ENCODE assay signal across 8 mouse cellular contexts in the genomic region with DNA sequence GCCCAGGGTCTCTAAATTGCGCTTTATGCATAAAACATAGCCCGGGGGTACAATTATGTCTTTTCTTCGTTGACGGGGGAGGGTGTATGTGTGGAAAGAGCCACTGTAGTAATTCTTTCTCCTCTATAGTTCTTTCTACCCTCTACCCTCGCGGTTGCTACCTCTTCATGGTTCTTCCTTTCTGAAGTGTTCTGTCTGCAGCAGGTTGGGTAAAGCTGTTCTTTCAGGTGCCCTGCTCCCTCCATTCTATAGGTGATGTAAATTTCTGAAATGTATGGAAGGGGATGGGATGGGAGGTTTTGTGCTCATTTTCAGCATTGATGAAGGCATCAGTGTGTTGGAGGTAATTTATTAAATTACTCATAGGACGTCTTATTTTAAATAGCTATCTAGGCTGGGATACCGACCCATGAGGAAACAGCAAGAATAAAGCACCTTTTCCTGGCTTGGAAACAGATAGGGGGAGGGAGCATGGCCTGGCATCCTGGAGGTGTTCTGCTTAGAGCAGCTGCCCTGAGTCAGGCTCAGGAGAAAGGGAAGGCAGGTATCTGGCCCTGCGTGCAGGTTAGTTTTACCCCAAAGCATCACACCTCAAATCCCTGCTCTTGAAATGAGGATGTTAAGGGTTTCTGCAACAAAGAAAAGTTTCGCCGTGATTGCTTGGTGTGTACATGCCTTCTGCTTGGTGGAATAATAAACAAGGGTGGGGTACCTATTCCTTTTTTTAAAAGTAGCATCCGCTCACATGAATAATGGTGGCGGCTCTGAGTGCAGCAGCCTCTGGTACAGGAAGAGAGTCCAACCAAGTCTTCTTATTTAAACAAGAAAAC. TPM values are rescaled to one million over a fixed set of nuclear protein-coding genes. Genes with fewer than 3 reads are reported as not detected.
A peak's percentile ranks its signal among the peaks of the same experiment; 100 is the strongest.
DNase-seq lines count a peak whose midpoint lies in the region; ATAC-seq and TF ChIP-seq lines count a peak whose summit lies in the region.

No protein-coding gene starts in this region.

- TF ChIP-seq CTCF in embryonic fibroblast, embryonic 13.5 days (IDR thresholded peaks at IDR 0.05; ENCODE audit: borderline replicate concordance, insufficient read depth, low read length): no peak

- WGBS in kidney, embryonic 14.5 days: 14% methylated on average over 13 of the region's 13 CpGs
- WGBS in intestine, embryonic 16.5 days: 9% methylated on average over 13 of the region's 13 CpGs

- H3K4me3 ChIP-seq in kidney, embryonic 14.5 days (ENCODE audit: low read length): peak overlapping the region; percentile 64
- peak overlapping the region; percentile 21 for H3K4me3 ChIP-seq in embryonic fibroblast, embryonic 13.5 days (ENCODE audit: insufficient read depth, low read length)
- H3K4me3 ChIP-seq in intestine, embryonic 16.5 days (ENCODE audit: low read length): peak overlapping the region; percentile 50
- H3K4me3 ChIP-seq in myocyte: peak overlapping the region; percentile 60

- peaks cover 2% of the 10 kb centered on the region; the same call in 1 of the 2 replicates for H3K36me3 ChIP-seq in kidney, embryonic 14.5 days (ENCODE audit: control insufficient read depth, insufficient read depth, low read length)
- no peaks in the 10 kb centered on the region; the same call in 1 of the 2 replicates for H3K36me3 ChIP-seq in intestine, embryonic 16.5 days (ENCODE audit: control insufficient read depth, insufficient read depth, low read length)
- no peaks in the 10 kb centered on the region for H3K36me3 ChIP-seq in myocyte (ENCODE audit: control insufficient read depth, insufficient read depth)

- ATAC-seq in kidney, embryonic 14.5 days (ENCODE audit: low FRiP score, low TSS enrichment): no peak
- no peak for ATAC-seq in intestine, embryonic 16.5 days
- no peak for ATAC-seq in CD4-positive, CD25-positive, alpha-beta regulatory T cell, adult 4 months

- no peak overlapping the region for H3ac ChIP-seq in myocyte (ENCODE audit: control insufficient read depth, insufficient read length)

- H3K4me2 ChIP-seq in kidney, embryonic 14.5 days (replicated peaks; ENCODE audit: low read depth, low read length): peak overlapping the region; percentile 63
- H3K4me2 ChIP-seq in intestine, embryonic 16.5 days (ENCODE audit: low read depth, low read length): peak overlapping the region; percentile 66
- H3K4me2 ChIP-seq in myocyte (ENCODE audit: low read depth): peak overlapping the region; percentile 72

- TF ChIP-seq POLR2A in embryonic fibroblast, embryonic 13.5 days (IDR thresholded peaks at IDR 0.05; ENCODE audit: low read depth, low read length): no peak
- no peak for TF ChIP-seq POLR2A in myocyte (IDR thresholded peaks at IDR 0.05; ENCODE audit: insufficient read length, low read depth)

- no peak overlapping the region for H3K27ac ChIP-seq in kidney, embryonic 14.5 days (ENCODE audit: low read depth, low read length)
- no peak overlapping the region for H3K27ac ChIP-seq in embryonic fibroblast, embryonic 13.5 days (ENCODE audit: insufficient read depth, low read length)
- no peak overlapping the region for H3K27ac ChIP-seq in intestine, embryonic 16.5 days (ENCODE audit: low read length)

- peaks cover 4% of the 10 kb centered on the region for H3K27me3 ChIP-seq in kidney, embryonic 14.5 days (ENCODE audit: control insufficient read depth, insufficient read depth, low read length)
- no peaks in the 10 kb centered on the region for H3K27me3 ChIP-seq in intestine, embryonic 16.5 days (replicated peaks; ENCODE audit: control insufficient read depth, insufficient read depth, low read length)
- no peaks in the 10 kb centered on the region for H3K27me3 ChIP-seq in myocyte (ENCODE audit: control insufficient read depth, insufficient read depth, insufficient read length)

- H3K9ac ChIP-seq in kidney, embryonic 14.5 days (ENCODE audit: low read depth, low read length): peak overlapping the region; percentile 34; the same call in 1 of the 2 replicates
- H3K9ac ChIP-seq in intestine, embryonic 16.5 days (ENCODE audit: low read depth, low read length): peak overlapping the region; percentile 55

- peaks cover 19% of the 10 kb centered on the region for H3K4me1 ChIP-seq in kidney, embryonic 14.5 days (ENCODE audit: control insufficient read depth, insufficient read depth, low read length)
- peaks cover 5% of the 10 kb centered on the region; the same call in 1 of the 2 replicates for H3K4me1 ChIP-seq in embryonic fibroblast, embryonic 13.5 days (ENCODE audit: control insufficient read depth, insufficient read depth, low read length)
- H3K4me1 ChIP-seq in intestine, embryonic 16.5 days (ENCODE audit: control insufficient read depth, insufficient read depth, low read length): peaks cover 22% of the 10 kb centered on the region

- no peaks in the 10 kb centered on the region for H3K79me2 ChIP-seq in myocyte (ENCODE audit: control insufficient read depth, insufficient read depth)

- no peak for DNase-seq in kidney, adult 11 months
- DNase-seq in urinary bladder, postnatal 36 days (ENCODE audit: low spot score in 2 of 2): no peak
- no peak for DNase-seq in thymus, postnatal 0 days (ENCODE audit: low spot score)

- H3K9me3 ChIP-seq in kidney, embryonic 14.5 days (ENCODE audit: control insufficient read depth, low read length): no peaks in the 10 kb centered on the region
- H3K9me3 ChIP-seq in intestine, embryonic 16.5 days (ENCODE audit: control insufficient read depth, low read length): no peaks in the 10 kb centered on the region

TF ChIP-seq in myocyte, 11 proteins besides CTCF, POLR2A, EP300 and RAD21:
- TF ChIP-seq POLR2AphosphoS2 (IDR thresholded peaks at IDR 0.05; ENCODE audit: insufficient read length, low read depth) (no peak), MYOD1 (IDR thresholded peaks at IDR 0.05; ENCODE audit: control insufficient read depth in 1 of 3, insufficient read length in 2 of 3, low read depth in 2 of 3) (no peak), REST (IDR thresholded peaks at IDR 0.05; ENCODE audit: insufficient read depth, insufficient read length) (no peak), SRF (IDR thresholded peaks at IDR 0.05; ENCODE audit: control insufficient read depth, insufficient read length, low read depth) (no peak), MYOG (IDR thresholded peaks at IDR 0.05; ENCODE audit: control insufficient read depth in 1 of 3, insufficient read depth in 1 of 3, insufficient read length in 2 of 3, low read depth in 2 of 3) (no peak), MAX (IDR thresholded peaks at IDR 0.05; ENCODE audit: low read depth) (no peak), TCF3 (IDR thresholded peaks at IDR 0.05; ENCODE audit: insufficient read length, low read depth) (no peak), USF1 (IDR thresholded peaks at IDR 0.05; ENCODE audit: low read depth) (no peak), E2F4 (IDR thresholded peaks at IDR 0.05; ENCODE audit: insufficient read depth) (no peak), CEBPB (IDR thresholded peaks at IDR 0.05; ENCODE audit: insufficient read depth, poor library complexity, severe bottlenecking) (no peak), TCF12 (IDR thresholded peaks at IDR 0.05; ENCODE audit: insufficient read depth, poor library complexity, severe bottlenecking) (no peak)

RNA-seq across cellular contexts. Expression of a gene that starts 1.7 kb away (rescaled TPM):
- polyA plus RNA-seq in kidney, embryonic 14.5 days (2014; fragmentation: Nextera tagmentation; extraction: Ambion mirVana): 16.7 and 35.2 TPM in 2 replicates
- polyA plus RNA-seq in embryonic fibroblast, embryonic 13.5 days (2011; ENCODE audit: insufficient read length, low read depth, missing spikeins): 10.2 and 12.2 TPM in 2 replicates
- polyA plus RNA-seq in intestine, embryonic 16.5 days (2015; fragmentation: Nextera tagmentation; extraction: Ambion mirVana): 21.3 and 22.5 TPM in 2 replicates
- 1.6 TPM for polyA plus RNA-seq in myocyte (2012; fragmentation: generic; extraction: Trizol)
- polyA plus RNA-seq in CD4-positive, CD25-positive, alpha-beta regulatory T cell, adult 4 months (2017; shearing (Covaris generic)): under 1 TPM in 1 of 2 experiments, not detected in 1; 0.09 TPM
- 9.2 and 12.9 TPM in 2 replicates for polyA plus RNA-seq in thymus, postnatal 0 days (2015; fragmentation: Nextera tagmentation; extraction: Ambion mirVana)
